Mouse (Mus musculus) stomach, postnatal 0 days (tissue): ENCODE data around the gene Tmem151b. TPM values are rescaled to one million over a fixed set of nuclear protein-coding genes. Genes with fewer than 3 reads are reported as not detected.
A peak's percentile ranks its signal among the peaks of the same experiment; 100 is the strongest.

Experiments used
- ATAC-seq: fragments of 200-750 bp; cut with Nextera tagmentation; 2 replicates; pipeline ENCODE4 v1.8.0; 2017; ENCODE audit not compliant: low FRiP score, low TSS enrichment
- DNase-seq: peaks from one replicate; pipeline ENCODE4 v3.0.0-alpha.2; 2016; ENCODE audit warnings: low spot score
- H3K27ac ChIP-seq: fragments of 300-500 bp; sonication (generic); replicated peaks from 2 replicates; pipeline ENCODE4 v1.5.1; 2014; ENCODE audit warnings: mild to moderate bottlenecking, control low read depth
- H3K27me3 ChIP-seq: fragments of 300-500 bp; sonication (generic); 2 replicates; pipeline ENCODE4 v1.6.1; 2014; ENCODE audit warnings: low read length; ENCODE audit not compliant: control insufficient read depth, insufficient read depth
- H3K36me3 ChIP-seq: fragments of 300-500 bp; sonication (generic); 2 replicates; pipeline ENCODE4 v1.6.1; 2014; ENCODE audit warnings: low read length, mixed read lengths; ENCODE audit not compliant: control insufficient read depth, insufficient read depth
- H3K4me1 ChIP-seq: fragments of 300-500 bp; sonication (generic); replicated peaks from 2 replicates; pipeline ENCODE4 v1.6.1; 2014; ENCODE audit warnings: antibody characterized with exemption; ENCODE audit not compliant: control insufficient read depth, insufficient read depth
- H3K4me2 ChIP-seq: fragments of 300-500 bp; sonication (generic); replicated peaks from 2 replicates; pipeline ENCODE4 v1.6.1; 2014; ENCODE audit warnings: low read depth, mild to moderate bottlenecking, control low read depth, moderate library complexity
- H3K4me3 ChIP-seq: fragments of 300-500 bp; sonication (generic); 2 replicates; pipeline ENCODE4 v1.5.1; 2014; ENCODE audit warnings: low read depth, low read length, control low read depth
- H3K9ac ChIP-seq: fragments of 300-500 bp; sonication (generic); 2 replicates; pipeline ENCODE4 v1.6.1; 2014; ENCODE audit warnings: mild to moderate bottlenecking, low read length, control low read depth, mixed read lengths
- H3K9me3 ChIP-seq: fragments of 300-500 bp; sonication (generic); 2 replicates; pipeline ENCODE4 v1.6.1; 2016; ENCODE audit warnings: low read length; ENCODE audit not compliant: control insufficient read depth
- CTCF ChIP-seq: IDR thresholded peaks from 2 replicates; pipeline ENCODE4 v1.5.1; 2016; ENCODE audit warnings: antibody characterized with exemption, low read depth, mild to moderate bottlenecking, moderate library complexity
- EP300 ChIP-seq: optimal IDR thresholded peaks from 2 replicates; pipeline ENCODE3; 2016; ENCODE audit warnings: antibody characterized with exemption
- WGBS: fragments of 180-500 bp; shearing (Covaris S2); extraction: QIAGEN DNeasy Blood & Tissue Kit; methylation state at CpG from one replicate; pipeline ENCODE4 v1.1.7; 2014; 5-methylcytosine and 5-hydroxymethylcytosine counted together
- polyA plus RNA-seq: library from polyadenylated mRNA; unstranded; fragments of >200 nt; fragmentation: Nextera tagmentation; extraction: Ambion mirVana; gene quantifications from 2 replicates; pipeline ENCODE4 v1.2.1, GENCODE M21; 2015

Tmem151b gene
- polyA plus RNA-seq, 1 experiment from 2014 or later: 0.41 TPM

GRCm38 (mm10) chr17:45542129-45542528, 7.3 kb downstream of the Tmem151b start:
- Histone ChIP-seq H3K4me3 (no peak overlapping the region), H3K4me2 (no peak overlapping the region), H3K9me3 (no peaks in the 10 kb centered on the region), H3K9ac (no peak overlapping the region), H3K36me3 (no peaks in the 10 kb centered on the region; the same call in 1 of the 2 replicates), H3K27ac (no peak overlapping the region), H3K4me1 (no peaks in the 10 kb centered on the region), H3K27me3 (peaks cover 10% of the 10 kb centered on the region; the same call in 1 of the 2 replicates)
- 26% methylated on average over 6 of the region's 6 CpGs for WGBS
- no peak for TF ChIP-seq CTCF
- no peak for TF ChIP-seq EP300
- ATAC-seq (no peak), DNase-seq (no peak)

GRCm38 (mm10) chr17:45539664-45540063, 9.8 kb downstream of the Tmem151b start:
- 66% methylated on average over 21 of the region's 21 CpGs for WGBS
- no peaks in the 10 kb centered on the region for H3K9me3 ChIP-seq
- H3K27me3 ChIP-seq: peaks cover 2% of the 10 kb centered on the region; the same call in 1 of the 2 replicates
- no peak overlapping the region for H3K4me3 ChIP-seq
- TF ChIP-seq CTCF (no peak), EP300 (no peak)
- DNase-seq: no peak
- no peak overlapping the region for H3K4me2 ChIP-seq
- no peaks in the 10 kb centered on the region; the same call in 1 of the 2 replicates for H3K36me3 ChIP-seq
- no peaks in the 10 kb centered on the region for H3K4me1 ChIP-seq
- H3K27ac ChIP-seq: no peak overlapping the region
- H3K9ac ChIP-seq: no peak overlapping the region
- ATAC-seq: no peak

DNA sequence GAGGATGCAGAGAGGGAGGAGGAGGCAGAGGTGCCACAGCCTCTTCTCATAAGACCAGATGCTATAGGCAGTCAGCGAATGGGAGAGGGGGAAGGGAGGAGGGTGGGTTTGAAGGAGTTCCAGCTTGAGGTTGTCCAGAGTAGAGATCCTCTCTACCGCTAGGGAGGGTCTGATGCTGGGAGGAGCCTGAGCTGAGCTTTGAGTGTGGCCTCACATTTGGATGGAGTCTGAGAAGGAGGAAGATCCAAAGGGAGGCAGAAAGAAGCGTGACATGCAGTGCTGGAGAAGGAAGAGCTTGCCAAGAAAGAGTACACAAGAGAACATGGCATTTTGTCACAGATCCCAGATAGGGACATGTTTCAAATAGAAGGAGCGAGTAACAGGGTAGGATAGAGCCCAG, 11.1 kb downstream of the Tmem151b start:
- Histone ChIP-seq H3K9ac (no peak overlapping the region), H3K9me3 (no peaks in the 10 kb centered on the region), H3K4me2 (no peak overlapping the region), H3K27me3 (peaks cover 2% of the 10 kb centered on the region; the same call in 1 of the 2 replicates), H3K4me1 (no peaks in the 10 kb centered on the region), H3K27ac (no peak overlapping the region), H3K4me3 (no peak overlapping the region), H3K36me3 (no peaks in the 10 kb centered on the region; the same call in 1 of the 2 replicates)
- DNase-seq (no peak), ATAC-seq (no peak)
- no peak for TF ChIP-seq EP300
- TF ChIP-seq CTCF: no peak
- 52% methylated on average over 4 of the region's 4 CpGs for WGBS

DNA sequence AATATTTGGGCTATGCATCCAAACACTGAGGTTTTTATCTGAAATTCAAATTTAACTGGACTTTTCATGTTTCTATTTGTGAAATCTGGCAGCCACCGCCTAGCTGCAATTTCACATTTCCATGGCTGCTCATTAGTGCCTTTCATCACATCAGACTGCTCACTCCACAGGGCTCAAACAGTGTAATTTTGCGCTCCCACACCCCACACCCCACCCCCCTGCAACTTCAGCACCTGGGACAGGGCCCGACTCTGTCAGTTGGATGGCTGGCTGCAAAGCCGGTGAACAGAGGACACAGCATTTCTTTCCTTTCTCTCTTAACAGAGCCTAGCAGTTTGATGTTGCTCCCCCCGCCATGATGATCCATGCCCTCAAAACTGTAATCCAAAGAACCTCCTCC, 13.2 kb downstream of the Tmem151b start:
- H3K4me2 ChIP-seq: no peak overlapping the region
- no peak overlapping the region for H3K4me3 ChIP-seq
- no peak overlapping the region for H3K27ac ChIP-seq
- peaks cover 2% of the 10 kb centered on the region; the same call in 1 of the 2 replicates for H3K27me3 ChIP-seq
- no peak overlapping the region for H3K9ac ChIP-seq
- H3K4me1 ChIP-seq: no peaks in the 10 kb centered on the region
- H3K36me3 ChIP-seq: no peaks in the 10 kb centered on the region
- H3K9me3 ChIP-seq: no peaks in the 10 kb centered on the region
- 10% methylated on average over 5 of the region's 5 CpGs for WGBS
- ATAC-seq (no peak), DNase-seq (peak; percentile 64)
- TF ChIP-seq EP300 (no peak), CTCF (no peak)

DNA sequence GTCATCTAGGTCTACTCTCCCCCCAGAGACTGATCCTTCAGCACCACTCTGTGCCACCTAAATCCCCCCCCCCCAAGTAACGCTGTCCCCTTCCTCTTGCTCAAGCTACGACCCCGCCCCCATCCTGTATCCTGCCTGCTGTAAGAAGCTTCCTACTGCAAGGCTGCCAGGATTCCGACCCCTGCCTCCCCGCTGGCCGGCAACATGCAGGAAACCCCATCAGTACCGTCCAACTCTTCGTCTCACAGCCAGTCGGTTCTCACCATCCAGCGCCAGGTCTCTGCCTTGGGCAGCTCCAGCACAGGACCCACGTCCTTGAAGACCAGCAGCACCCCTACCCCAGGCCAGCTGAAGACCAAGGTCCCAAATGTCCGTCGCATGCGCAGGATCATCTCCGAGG, 16.6 kb downstream of the Tmem151b start:
- no peaks in the 10 kb centered on the region for H3K4me1 ChIP-seq

DNA sequence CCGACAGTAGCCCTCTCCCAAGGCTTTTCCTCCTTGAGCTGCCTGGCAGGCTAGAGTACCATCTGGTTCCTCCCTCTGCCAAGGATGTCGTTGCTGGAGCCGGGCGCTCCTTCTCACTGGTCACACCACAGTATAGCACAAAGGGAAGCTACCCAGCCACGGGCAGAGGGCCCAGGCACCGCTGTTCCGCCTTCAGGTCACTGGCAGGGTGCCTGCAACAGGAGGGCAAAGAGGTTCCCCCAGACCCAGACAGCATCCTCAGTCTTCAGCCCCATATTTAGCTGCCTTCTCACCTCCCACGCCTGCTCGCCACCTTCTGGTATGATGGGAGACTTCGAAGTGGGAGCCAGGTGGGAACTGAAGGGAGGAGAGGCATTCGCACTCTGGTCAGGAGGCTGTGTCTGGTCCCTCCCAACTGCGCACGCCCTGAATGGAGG, 19.1 kb downstream of the Tmem151b start:
- WGBS: 43% methylated on average over 13 of the region's 13 CpGs
- H3K36me3 ChIP-seq: no peaks in the 10 kb centered on the region
- TF ChIP-seq EP300 (no peak), CTCF (peak; percentile 29)
- ATAC-seq (no peak), DNase-seq (no peak)
- H3K9ac ChIP-seq: no peak overlapping the region
- H3K4me3 ChIP-seq: no peak overlapping the region
- no peak overlapping the region for H3K4me2 ChIP-seq
- no peaks in the 10 kb centered on the region for H3K4me1 ChIP-seq
- H3K9me3 ChIP-seq: no peaks in the 10 kb centered on the region
- H3K27ac ChIP-seq: no peak overlapping the region
- no peaks in the 10 kb centered on the region for H3K27me3 ChIP-seq

More for the DNA sequence above, 16.6 kb downstream of the Tmem151b start:
- DNase-seq: no peak
- no peak overlapping the region for H3K4me2 ChIP-seq
- peaks cover 2% of the 10 kb centered on the region; the same call in 1 of the 2 replicates for H3K27me3 ChIP-seq
- no peak for ATAC-seq
- H3K9ac ChIP-seq: no peak overlapping the region
- H3K9me3 ChIP-seq: no peaks in the 10 kb centered on the region
- H3K36me3 ChIP-seq: no peaks in the 10 kb centered on the region
- no peak overlapping the region for H3K27ac ChIP-seq
- TF ChIP-seq EP300: no peak
- TF ChIP-seq CTCF: no peak
- 53% methylated on average over 15 of the region's 15 CpGs for WGBS
- H3K4me3 ChIP-seq: no peak overlapping the region
